Mouse (Mus musculus): ENCODE measurements at regions not wholly inside any gene's neighbourhood (a gene's known extent, or its start where the extent isn't known, plus 50 kb on each side); places are given as distances from the start of the nearest gene placed in this dataset.

GRCm38 (mm10) chr5:106181726-106182125, 276.2 kb downstream of the Barhl2 start:
- DNase-seq (ENCODE audit: low read depth), result no peak

- no peak for DNase-seq (ENCODE audit: low read depth)
Observed at GRCm38 (mm10) chr5:106172162-106172561, 285.8 kb downstream of the Barhl2 start.

GRCm38 (mm10) chr5:106170405-106170804, 287.6 kb downstream of the Barhl2 start:
- DNase-seq (ENCODE audit: low read depth), result no peak

- no peak for DNase-seq (ENCODE audit: low read depth)
Observed at GRCm38 (mm10) chr5:106167556-106167955, 290.4 kb downstream of the Barhl2 start.

GRCm38 (mm10) chr5:106166266-106166665, 289.9 kb downstream of the Zfp326 start:
- DNase-seq (ENCODE audit: low read depth), result no peak

GRCm38 (mm10) chr5:106164190-106164589, 287.8 kb downstream of the Zfp326 start:
- DNase-seq (ENCODE audit: low read depth), result no peak

- no peak for DNase-seq (ENCODE audit: low read depth)
Observed at GRCm38 (mm10) chr5:106162981-106163653, 286.8 kb downstream of the Zfp326 start.

GRCm38 (mm10) chr5:106139109-106139508, 262.7 kb downstream of the Zfp326 start:
- DNase-seq (ENCODE audit: low read depth), result no peak

- DNase-seq (ENCODE audit: low read depth), result no peak
Observed at GRCm38 (mm10) chr5:106122928-106123327, 246.6 kb downstream of the Zfp326 start.

GRCm38 (mm10) chr5:106119584-106119983, 243.2 kb downstream of the Zfp326 start:
- DNase-seq (ENCODE audit: low read depth), result no peak

- no peak for DNase-seq (ENCODE audit: low read depth)
Observed at GRCm38 (mm10) chr5:106113186-106113585, 236.8 kb downstream of the Zfp326 start.

- no peak for DNase-seq (ENCODE audit: low read depth)
Observed at GRCm38 (mm10) chr5:106108474-106108971, 232.2 kb downstream of the Zfp326 start.

- DNase-seq (ENCODE audit: low read depth), result no peak
Observed at GRCm38 (mm10) chr5:106102255-106102654, 225.9 kb downstream of the Zfp326 start.

- no peak for DNase-seq (ENCODE audit: low read depth)
Observed at GRCm38 (mm10) chr5:106098887-106099286, 222.5 kb downstream of the Zfp326 start.

- no peak for DNase-seq (ENCODE audit: low read depth)
Observed at GRCm38 (mm10) chr5:106089332-106089731, 213.0 kb downstream of the Zfp326 start.

- no peak for DNase-seq (ENCODE audit: low read depth)
Observed at GRCm38 (mm10) chr5:106088478-106089185, 212.3 kb downstream of the Zfp326 start.

GRCm38 (mm10) chr5:106083786-106084185, 207.4 kb downstream of the Zfp326 start:
- no peak for DNase-seq (ENCODE audit: low read depth)

- DNase-seq (ENCODE audit: low read depth), result no peak
Observed at GRCm38 (mm10) chr5:106082891-106083290, 206.5 kb downstream of the Zfp326 start.

- no peak for DNase-seq (ENCODE audit: low read depth)
Observed at GRCm38 (mm10) chr5:106067124-106067551, 190.8 kb downstream of the Zfp326 start.

GRCm38 (mm10) chr5:106066706-106067105, 190.3 kb downstream of the Zfp326 start:
- no peak for DNase-seq (ENCODE audit: low read depth)

- DNase-seq (ENCODE audit: low read depth), result no peak
Observed at GRCm38 (mm10) chr5:106064366-106064765, 188.0 kb downstream of the Zfp326 start.

GRCm38 (mm10) chr5:106062926-106063325, 186.6 kb downstream of the Zfp326 start:
- no peak for DNase-seq (ENCODE audit: low read depth)

GRCm38 (mm10) chr5:106056631-106057030, 180.3 kb downstream of the Zfp326 start:
- no peak for DNase-seq (ENCODE audit: low read depth)
